Mouse (Mus musculus) intestine, postnatal 0 days (tissue): Measurements from ENCODE around the gene Wdr91. TPM values are rescaled to one million over a fixed set of nuclear protein-coding genes. Genes with fewer than 3 reads are reported as not detected.

Source experiments
- ATAC-seq: fragments of 200-750 bp; cut with Nextera tagmentation; 2 replicates; pipeline ENCODE4 v1.8.0; 2017; ENCODE audit warnings: mild to moderate bottlenecking, moderate TSS enrichment, moderate library complexity
- H3K27ac ChIP-seq: fragments of 300-500 bp; sonication (generic); 2 replicates; pipeline ENCODE4 v1.5.1; 2014; ENCODE audit warnings: mild to moderate bottlenecking, low read depth, low read length, moderate library complexity
- H3K27me3 ChIP-seq: fragments of 300-500 bp; sonication (generic); replicated peaks from 2 replicates; pipeline ENCODE4 v1.6.1; 2014; ENCODE audit warnings: low read length, mixed read lengths; ENCODE audit not compliant: control insufficient read depth, insufficient read depth
- H3K36me3 ChIP-seq: fragments of 300-500 bp; sonication (generic); 2 replicates; pipeline ENCODE4 v1.6.1; 2014; ENCODE audit warnings: mild to moderate bottlenecking, moderate library complexity; ENCODE audit not compliant: control insufficient read depth, insufficient read depth
- H3K4me1 ChIP-seq: fragments of 300-500 bp; sonication (generic); replicated peaks from 2 replicates; pipeline ENCODE4 v1.6.1; 2014; ENCODE audit warnings: antibody characterized with exemption, low read length, mixed read lengths; ENCODE audit not compliant: control insufficient read depth, insufficient read depth
- H3K4me2 ChIP-seq: fragments of 300-500 bp; sonication (generic); replicated peaks from 2 replicates; pipeline ENCODE4 v1.6.1; 2014; ENCODE audit warnings: low read depth, mild to moderate bottlenecking, moderate library complexity
- H3K4me3 ChIP-seq: fragments of 300-500 bp; sonication (generic); 2 replicates; pipeline ENCODE4 v1.5.1; 2014; ENCODE audit warnings: low read depth, low read length
- H3K9ac ChIP-seq: fragments of 300-500 bp; sonication (generic); 2 replicates; pipeline ENCODE4 v1.6.1; 2014; ENCODE audit warnings: mild to moderate bottlenecking, low read depth, low read length
- H3K9me3 ChIP-seq: fragments of 300-500 bp; sonication (generic); 2 replicates; pipeline ENCODE4 v1.6.1; 2016; ENCODE audit warnings: mixed run types; ENCODE audit not compliant: control insufficient read depth
- CTCF ChIP-seq: sonication (generic); IDR thresholded peaks from 2 replicates; pipeline ENCODE4 v1.5.1; 2016; ENCODE audit warnings: low read depth, mild to moderate bottlenecking, control low read depth, antibody characterized with exemption, moderate library complexity
- WGBS: fragments of 180-500 bp; shearing (Covaris S2); extraction: QIAGEN DNeasy Blood & Tissue Kit; methylation state at CpG from one replicate; pipeline ENCODE4 v1.1.7; 2014; 5-methylcytosine and 5-hydroxymethylcytosine counted together
- polyA plus RNA-seq: library from polyadenylated mRNA; unstranded; fragments of >200 nt; fragmentation: Nextera tagmentation; extraction: Ambion mirVana; gene quantifications from 2 replicates; pipeline ENCODE4 v1.2.1, GENCODE M21; 2015

Wdr91 gene
- polyA plus RNA-seq, 1 experiment from 2014 or later = 5.7 TPM

DNA sequence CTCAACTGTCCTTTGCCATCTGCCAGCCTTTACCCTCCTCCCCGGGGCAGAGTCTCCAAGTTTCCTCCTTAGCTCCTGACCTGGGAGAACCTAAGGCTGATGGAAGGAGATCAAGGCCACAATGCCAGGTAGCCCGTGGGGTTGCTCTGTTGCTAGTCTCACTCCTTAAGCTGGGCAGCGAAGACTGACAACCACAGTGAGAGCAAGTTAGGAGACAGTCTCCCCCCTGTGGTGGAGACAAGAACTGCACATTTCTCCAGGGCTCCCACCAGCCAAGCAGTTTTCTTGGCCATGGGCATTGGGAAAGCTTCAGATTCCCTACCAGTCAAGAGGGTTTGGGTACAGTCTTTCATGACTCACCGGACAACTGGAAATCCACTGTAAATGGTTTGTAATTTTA lies 16.5 kb upstream of the Wdr91 start:
- Histone ChIP-seq H3K4me2 (no peak overlapping the region), H3K27me3 (no peaks in the 10 kb centered on the region), H3K9me3 (no peaks in the 10 kb centered on the region), H3K27ac (no peak overlapping the region), H3K4me3 (no peak overlapping the region), H3K4me1 (no peaks in the 10 kb centered on the region), H3K9ac (no peak overlapping the region), H3K36me3 (no peaks in the 10 kb centered on the region)
- ATAC-seq = peak; percentile 31; the same call in 1 of the 2 replicates
- 53% methylated on average over 4 of the region's 4 CpGs for WGBS
- TF ChIP-seq CTCF = peak; percentile 92

- H3K9me3 ChIP-seq = no peaks in the 10 kb centered on the region
- no peak overlapping the region for H3K4me3 ChIP-seq
- H3K27ac ChIP-seq = no peak overlapping the region
- TF ChIP-seq CTCF = peak; percentile 96
- no peak overlapping the region for H3K4me2 ChIP-seq
- H3K27me3 ChIP-seq = no peaks in the 10 kb centered on the region
- 66% methylated on average over 14 of the region's 14 CpGs for WGBS
- no peak overlapping the region for H3K9ac ChIP-seq
- no peaks in the 10 kb centered on the region for H3K4me1 ChIP-seq
- H3K36me3 ChIP-seq = no peaks in the 10 kb centered on the region
- ATAC-seq = peak; percentile 39; the same call in 1 of the 2 replicates
Measured at GRCm38 (mm10) chr6:34921941-34922340, 11.3 kb upstream of the Wdr91 start.

- no peak overlapping the region for H3K27ac ChIP-seq
- H3K27me3 ChIP-seq = no peaks in the 10 kb centered on the region
- H3K4me3 ChIP-seq = no peak overlapping the region
- H3K36me3 ChIP-seq = no peaks in the 10 kb centered on the region
- H3K4me2 ChIP-seq = no peak overlapping the region
- ATAC-seq = no peak
- no peak overlapping the region for H3K9ac ChIP-seq
- no peaks in the 10 kb centered on the region for H3K9me3 ChIP-seq
- H3K4me1 ChIP-seq = no peaks in the 10 kb centered on the region
- TF ChIP-seq CTCF = no peak
- WGBS = 94% methylated on average over 12 of the region's 12 CpGs
Measured at GRCm38 (mm10) chr6:34920631-34921030, 10.0 kb upstream of the Wdr91 start.

DNA sequence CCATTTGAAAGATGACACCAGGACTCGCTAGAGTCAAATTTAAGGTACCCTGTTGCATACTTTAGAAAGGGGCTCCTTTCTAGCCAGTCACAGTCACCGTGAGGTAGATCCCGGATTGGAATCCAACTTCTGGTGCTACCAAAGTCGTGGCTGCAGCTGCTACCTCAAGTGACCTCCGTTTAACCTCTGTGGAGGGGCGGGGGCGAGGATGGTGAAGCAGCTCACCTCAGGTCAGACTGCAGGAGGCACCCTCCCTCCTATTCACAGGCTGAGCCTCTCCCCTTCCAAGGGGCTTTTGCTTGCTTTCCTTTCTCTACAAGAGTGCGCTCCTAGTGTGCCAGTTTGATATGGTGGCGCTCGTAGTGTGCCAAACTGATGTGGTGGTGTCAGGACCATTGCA lies 9.3 kb upstream of the Wdr91 start, which contains the start of gene Stra8:
Stra8 (plus strand) TSS at position 208 of the 400 bp plus-strand sequence.
- Histone ChIP-seq H3K9me3 (no peaks in the 10 kb centered on the region), H3K27ac (no peak within 1 kb of the TSS), H3K4me3 (no peak within 1 kb of the TSS), H3K9ac (no peak within 1 kb of the TSS), H3K4me2 (no peak within 1 kb of the TSS), H3K36me3 (no peaks in the 10 kb centered on the region), H3K27me3 (no peaks in the 10 kb centered on the region), H3K4me1 (no peaks in the 10 kb centered on the region)
- TF ChIP-seq CTCF = no peak
- no peak for ATAC-seq
- 58% methylated on average over 10 of the region's 10 CpGs for WGBS

DNA sequence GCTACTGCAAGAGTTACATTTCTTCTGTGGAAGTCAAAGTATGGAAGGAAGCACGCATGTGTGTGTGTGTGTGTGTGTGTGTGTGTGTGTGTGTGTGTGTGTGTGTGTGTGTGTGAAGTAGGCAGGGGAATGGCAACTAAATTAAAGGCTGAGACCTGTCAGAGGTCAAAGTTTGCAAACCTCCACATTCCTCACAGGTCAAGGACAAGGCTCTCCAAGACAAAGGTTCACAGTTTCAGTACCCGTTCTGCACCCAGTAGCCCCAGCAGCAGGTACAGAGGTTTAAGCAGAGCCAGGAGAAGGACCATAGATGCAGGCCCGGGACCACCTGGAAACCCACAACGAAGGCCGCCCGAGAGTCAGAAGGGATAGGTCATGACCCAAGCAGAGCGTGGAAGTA lies 8.5 kb upstream of the Wdr91 start:
- Histone ChIP-seq H3K27me3 (no peaks in the 10 kb centered on the region), H3K4me2 (no peak overlapping the region), H3K9me3 (no peaks in the 10 kb centered on the region), H3K4me3 (no peak overlapping the region), H3K9ac (no peak overlapping the region), H3K27ac (no peak overlapping the region), H3K4me1 (no peaks in the 10 kb centered on the region), H3K36me3 (no peaks in the 10 kb centered on the region)
- ATAC-seq = no peak
- 71% methylated on average over 7 of the region's 7 CpGs for WGBS
- no peak for TF ChIP-seq CTCF

DNA sequence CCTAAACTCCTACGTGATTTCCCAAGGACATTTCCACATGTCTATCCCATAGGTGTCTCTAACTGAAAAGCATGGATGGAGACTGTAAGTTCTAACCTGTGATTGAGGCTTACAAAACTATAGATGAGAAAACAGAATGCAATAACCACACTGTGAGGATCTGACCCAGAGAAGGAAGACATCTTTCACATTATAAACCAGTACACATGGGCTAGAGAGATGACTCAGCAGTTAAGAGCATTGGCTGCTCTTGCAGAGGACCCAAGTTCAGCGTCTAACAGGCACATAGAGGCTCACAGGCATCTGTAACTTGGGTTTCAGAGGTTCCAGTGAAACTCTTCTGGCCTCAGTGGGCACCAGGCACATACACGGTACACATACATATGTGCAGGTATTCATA lies 3.8 kb upstream of the Wdr91 start:
- TF ChIP-seq CTCF = no peak
- Histone ChIP-seq H3K27me3 (no peaks in the 10 kb centered on the region), H3K4me3 (no peak overlapping the region), H3K36me3 (no peaks in the 10 kb centered on the region), H3K27ac (no peak overlapping the region), H3K4me1 (no peaks in the 10 kb centered on the region), H3K4me2 (no peak overlapping the region), H3K9ac (no peak overlapping the region), H3K9me3 (no peaks in the 10 kb centered on the region)
- ATAC-seq = no peak
- 77% methylated on average over 3 of the region's 3 CpGs for WGBS

DNA sequence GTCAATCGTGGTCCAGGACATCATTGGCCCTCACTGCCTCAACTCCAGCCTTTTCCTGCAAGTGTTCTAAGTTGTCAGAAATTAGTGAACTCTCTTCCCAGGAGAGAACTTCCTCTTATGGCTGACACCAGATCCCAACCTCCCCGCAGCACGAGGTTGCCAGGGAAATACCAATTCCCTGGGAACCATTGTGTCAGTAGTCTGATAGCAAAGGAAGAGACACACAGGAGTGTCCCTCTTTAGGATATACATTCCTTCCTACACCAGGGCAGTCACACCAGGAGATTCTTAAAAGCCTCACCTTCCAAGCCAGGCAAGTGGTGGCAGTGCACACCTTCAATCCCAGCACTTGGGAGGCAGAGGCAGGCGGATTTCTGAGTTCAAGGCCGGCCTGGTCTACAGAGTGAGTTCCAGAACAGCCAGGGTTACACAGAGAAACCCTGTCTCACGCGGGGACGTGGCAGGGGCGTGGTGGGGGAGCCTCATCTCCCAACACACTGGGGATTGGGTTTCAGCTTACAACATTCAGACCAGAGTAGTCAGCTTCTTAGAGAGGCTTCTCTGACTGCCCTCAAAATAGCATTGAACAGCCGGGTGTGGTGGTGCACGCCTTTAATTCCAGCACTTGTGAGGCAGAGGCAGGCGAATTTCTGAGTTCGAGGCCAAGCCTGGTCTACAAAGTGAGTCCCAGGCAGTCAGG lies 2.8 kb upstream of the Wdr91 start:
- H3K27ac ChIP-seq = no peak overlapping the region
- no peaks in the 10 kb centered on the region for H3K36me3 ChIP-seq
- no peak for TF ChIP-seq CTCF
- H3K4me3 ChIP-seq = no peak overlapping the region
- no peak overlapping the region for H3K4me2 ChIP-seq
- no peak overlapping the region for H3K9ac ChIP-seq
- no peaks in the 10 kb centered on the region for H3K9me3 ChIP-seq
- H3K27me3 ChIP-seq = no peaks in the 10 kb centered on the region
- WGBS = 80% methylated on average over 13 of the region's 13 CpGs
- ATAC-seq = no peak
- H3K4me1 ChIP-seq = no peaks in the 10 kb centered on the region
